Mouse (Mus musculus): Measurements from ENCODE around the gene Ssc4d.

Ssc4d gene

GRCm38 (mm10) chr5:135935641-135936190, 38.6 kb downstream of the Ssc4d start:
- peak; percentile 64 for DNase-seq

- no peak for DNase-seq
Observed at GRCm38 (mm10) chr5:135935176-135935523, 39.2 kb downstream of the Ssc4d start.

- DNase-seq = peak; percentile 98
Observed at GRCm38 (mm10) chr5:135934481-135935175, 39.7 kb downstream of the Ssc4d start, which contains the start of gene Ywhag. Gene Ywhag, minus strand, starts transcription at chr5:135934616.

GRCm38 (mm10) chr5:135933900-135934441, 40.4 kb downstream of the Ssc4d start:
- DNase-seq = peak; percentile 87

- no peak for DNase-seq
Observed at GRCm38 (mm10) chr5:135933222-135933899, 41.0 kb downstream of the Ssc4d start.

- DNase-seq = peak; percentile 56
Observed at GRCm38 (mm10) chr5:135932359-135932758, 42.0 kb downstream of the Ssc4d start.

GRCm38 (mm10) chr5:135931526-135931925, 42.8 kb downstream of the Ssc4d start:
- peak; percentile 45 for DNase-seq

GRCm38 (mm10) chr5:135929685-135930424, 44.5 kb downstream of the Ssc4d start:
- DNase-seq = peak; percentile 26

- DNase-seq = no peak
Observed at GRCm38 (mm10) chr5:135923901-135924300, 50.4 kb downstream of the Ssc4d start.

GRCm38 (mm10) chr5:135919902-135920301, 54.4 kb downstream of the Ssc4d start:
- no peak for DNase-seq

- no peak for DNase-seq
Observed at GRCm38 (mm10) chr5:135918593-135918992, 55.7 kb downstream of the Ssc4d start.

- no peak for DNase-seq
Observed at GRCm38 (mm10) chr5:135918059-135918437, 56.3 kb downstream of the Ssc4d start.

GRCm38 (mm10) chr5:135917327-135918058, 56.8 kb downstream of the Ssc4d start:
- DNase-seq = no peak

GRCm38 (mm10) chr5:135916601-135917000, 57.7 kb downstream of the Ssc4d start:
- DNase-seq = peak; percentile 85

- DNase-seq = no peak
Observed at GRCm38 (mm10) chr5:135916051-135916565, 58.2 kb downstream of the Ssc4d start.

- DNase-seq = peak; percentile 72
Observed at GRCm38 (mm10) chr5:135914156-135914555, 60.2 kb downstream of the Ssc4d start.

GRCm38 (mm10) chr5:135913201-135913600, 61.1 kb downstream of the Ssc4d start:
- DNase-seq = no peak

GRCm38 (mm10) chr5:135911633-135912220, 62.6 kb downstream of the Ssc4d start:
- DNase-seq = no peak

GRCm38 (mm10) chr5:135910813-135911212, 63.5 kb downstream of the Ssc4d start:
- DNase-seq = no peak

All from cerebellum, adult 11-12 months (tissue).